Mouse (Mus musculus) stomach, postnatal 0 days (tissue): ENCODE measurements around the gene P4ha3. TPM values are rescaled to one million over a fixed set of nuclear protein-coding genes. Genes with fewer than 3 reads are reported as not detected.

Experiments used
- ATAC-seq: fragments of 200-750 bp; cut with Nextera tagmentation; 2 replicates; pipeline ENCODE4 v1.8.0; 2017; ENCODE audit not compliant: low FRiP score, low TSS enrichment
- DNase-seq: peaks from one replicate; pipeline ENCODE4 v3.0.0-alpha.2; 2016; ENCODE audit warnings: low spot score
- H3K27ac ChIP-seq: fragments of 300-500 bp; sonication (generic); replicated peaks from 2 replicates; pipeline ENCODE4 v1.5.1; 2014; ENCODE audit warnings: mild to moderate bottlenecking, control low read depth
- H3K27me3 ChIP-seq: fragments of 300-500 bp; sonication (generic); 2 replicates; pipeline ENCODE4 v1.6.1; 2014; ENCODE audit warnings: low read length; ENCODE audit not compliant: control insufficient read depth, insufficient read depth
- H3K36me3 ChIP-seq: fragments of 300-500 bp; sonication (generic); 2 replicates; pipeline ENCODE4 v1.6.1; 2014; ENCODE audit warnings: low read length, mixed read lengths; ENCODE audit not compliant: control insufficient read depth, insufficient read depth
- H3K4me1 ChIP-seq: fragments of 300-500 bp; sonication (generic); replicated peaks from 2 replicates; pipeline ENCODE4 v1.6.1; 2014; ENCODE audit warnings: antibody characterized with exemption; ENCODE audit not compliant: control insufficient read depth, insufficient read depth
- H3K4me2 ChIP-seq: fragments of 300-500 bp; sonication (generic); replicated peaks from 2 replicates; pipeline ENCODE4 v1.6.1; 2014; ENCODE audit warnings: low read depth, mild to moderate bottlenecking, control low read depth, moderate library complexity
- H3K4me3 ChIP-seq: fragments of 300-500 bp; sonication (generic); 2 replicates; pipeline ENCODE4 v1.5.1; 2014; ENCODE audit warnings: low read depth, low read length, control low read depth
- H3K9ac ChIP-seq: fragments of 300-500 bp; sonication (generic); 2 replicates; pipeline ENCODE4 v1.6.1; 2014; ENCODE audit warnings: mild to moderate bottlenecking, low read length, control low read depth, mixed read lengths
- H3K9me3 ChIP-seq: fragments of 300-500 bp; sonication (generic); 2 replicates; pipeline ENCODE4 v1.6.1; 2016; ENCODE audit warnings: low read length; ENCODE audit not compliant: control insufficient read depth
- CTCF ChIP-seq: IDR thresholded peaks from 2 replicates; pipeline ENCODE4 v1.5.1; 2016; ENCODE audit warnings: antibody characterized with exemption, low read depth, mild to moderate bottlenecking, moderate library complexity
- EP300 ChIP-seq: optimal IDR thresholded peaks from 2 replicates; pipeline ENCODE3; 2016; ENCODE audit warnings: antibody characterized with exemption
- WGBS: fragments of 180-500 bp; shearing (Covaris S2); extraction: QIAGEN DNeasy Blood & Tissue Kit; methylation state at CpG from one replicate; pipeline ENCODE4 v1.1.7; 2014; 5-methylcytosine and 5-hydroxymethylcytosine counted together
- polyA plus RNA-seq: library from polyadenylated mRNA; unstranded; fragments of >200 nt; fragmentation: Nextera tagmentation; extraction: Ambion mirVana; gene quantifications from 2 replicates; pipeline ENCODE4 v1.2.1, GENCODE M21; 2015

Gene P4ha3
- polyA plus RNA-seq, 1 experiment from 2014 or later = 1.4 TPM

DNA sequence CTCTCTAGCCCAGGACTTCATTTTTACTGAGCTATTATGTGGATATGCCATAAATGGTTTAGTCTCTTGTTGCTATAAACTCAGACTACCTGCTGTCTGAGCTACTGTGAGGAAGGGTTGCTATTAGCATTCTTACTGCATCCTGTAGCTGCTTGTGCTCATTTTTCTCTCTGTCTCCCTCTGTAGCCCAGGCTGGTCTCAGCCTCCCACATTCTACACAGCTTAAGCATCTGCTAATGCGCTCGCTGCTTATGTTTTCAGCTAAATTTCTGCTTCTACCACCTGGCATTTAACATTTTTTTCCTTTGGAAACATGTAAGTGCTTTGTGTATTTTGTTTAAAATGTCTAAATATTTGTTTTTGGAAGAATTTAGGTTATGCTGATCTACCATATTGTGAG lies 10.4 kb downstream of the P4ha3 start:
- DNase-seq (peak; percentile 9), ATAC-seq (no peak)
- H3K4me2 ChIP-seq = no peak overlapping the region
- H3K27me3 ChIP-seq = no peaks in the 10 kb centered on the region
- no peaks in the 10 kb centered on the region for H3K36me3 ChIP-seq
- no peaks in the 10 kb centered on the region for H3K4me1 ChIP-seq
- H3K9ac ChIP-seq = no peak overlapping the region
- 86% methylated on average over 2 of the region's 2 CpGs for WGBS
- no peaks in the 10 kb centered on the region for H3K9me3 ChIP-seq
- TF ChIP-seq EP300 (no peak), CTCF (no peak)
- no peak overlapping the region for H3K27ac ChIP-seq
- H3K4me3 ChIP-seq = no peak overlapping the region

DNA sequence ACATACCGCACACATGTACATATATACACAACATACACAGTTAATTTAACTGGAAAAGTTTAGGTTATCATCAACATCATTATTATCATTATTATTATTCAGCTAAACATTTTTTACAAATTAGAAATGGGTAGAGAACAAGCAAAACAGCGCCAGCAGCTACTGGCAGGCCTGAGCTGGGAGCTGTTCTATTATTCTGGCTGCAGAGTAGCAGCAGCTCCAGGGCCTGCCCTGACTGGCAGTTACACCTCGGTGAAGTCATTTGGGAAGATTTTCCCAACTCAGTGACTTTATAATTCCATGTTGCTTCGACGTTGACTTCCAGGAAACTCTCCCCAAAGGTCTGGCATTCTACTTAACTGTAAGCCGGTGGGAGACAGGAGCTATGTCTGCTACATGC lies 11.4 kb downstream of the P4ha3 start:
- H3K4me1 ChIP-seq = no peaks in the 10 kb centered on the region; the same call in 1 of the 2 replicates
- H3K27me3 ChIP-seq = no peaks in the 10 kb centered on the region
- no peak overlapping the region for H3K27ac ChIP-seq
- H3K4me3 ChIP-seq = no peak overlapping the region
- H3K9me3 ChIP-seq = no peaks in the 10 kb centered on the region
- WGBS = 60% methylated on average over 6 of the region's 6 CpGs
- TF ChIP-seq EP300 (no peak), CTCF (no peak)
- H3K9ac ChIP-seq = no peak overlapping the region
- no peaks in the 10 kb centered on the region for H3K36me3 ChIP-seq
- no peak overlapping the region for H3K4me2 ChIP-seq
- no peak for DNase-seq
- no peak for ATAC-seq

DNA sequence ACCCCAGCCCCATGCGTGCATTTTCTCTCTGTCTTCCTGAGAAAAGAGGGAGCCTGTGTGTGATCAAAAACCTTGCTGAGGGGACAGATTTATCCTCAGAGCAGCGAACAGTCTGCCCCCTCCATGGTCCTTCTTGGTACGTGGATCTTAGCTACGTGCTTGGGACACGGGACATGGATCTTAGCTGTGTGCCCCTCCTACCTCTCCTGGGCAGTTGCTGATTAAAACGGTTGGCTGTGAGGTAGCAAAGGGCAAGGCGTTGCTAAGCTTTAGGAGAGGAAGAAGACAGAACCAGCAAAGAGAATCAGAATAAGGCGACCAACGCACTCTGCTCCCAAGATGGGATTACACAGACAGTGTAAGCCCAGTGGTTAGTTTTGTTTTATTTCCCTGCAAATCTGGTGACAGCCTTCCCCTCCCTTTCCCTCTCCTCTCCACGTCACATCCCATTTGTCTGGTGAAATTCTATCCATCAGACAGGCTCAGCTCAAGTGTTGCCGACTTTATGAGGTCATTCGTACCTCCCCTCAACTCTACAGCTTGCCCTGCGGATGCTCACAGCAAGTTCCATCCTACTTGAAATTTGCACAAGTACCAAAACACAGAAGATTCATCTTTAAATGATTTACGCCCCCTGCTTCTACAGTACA lies 13.7 kb downstream of the P4ha3 start:
- Histone ChIP-seq H3K4me1 (peaks cover 3% of the 10 kb centered on the region; the same call in 1 of the 2 replicates), H3K27me3 (no peaks in the 10 kb centered on the region), H3K36me3 (no peaks in the 10 kb centered on the region), H3K9ac (no peak overlapping the region), H3K4me3 (no peak overlapping the region), H3K9me3 (no peaks in the 10 kb centered on the region), H3K27ac (no peak overlapping the region), H3K4me2 (no peak overlapping the region)
- 74% methylated on average over 14 of the region's 14 CpGs for whole genome bisulfite sequencing
- DNase-seq (no peak), ATAC-seq (no peak)
- TF ChIP-seq CTCF (no peak), EP300 (no peak)

DNA sequence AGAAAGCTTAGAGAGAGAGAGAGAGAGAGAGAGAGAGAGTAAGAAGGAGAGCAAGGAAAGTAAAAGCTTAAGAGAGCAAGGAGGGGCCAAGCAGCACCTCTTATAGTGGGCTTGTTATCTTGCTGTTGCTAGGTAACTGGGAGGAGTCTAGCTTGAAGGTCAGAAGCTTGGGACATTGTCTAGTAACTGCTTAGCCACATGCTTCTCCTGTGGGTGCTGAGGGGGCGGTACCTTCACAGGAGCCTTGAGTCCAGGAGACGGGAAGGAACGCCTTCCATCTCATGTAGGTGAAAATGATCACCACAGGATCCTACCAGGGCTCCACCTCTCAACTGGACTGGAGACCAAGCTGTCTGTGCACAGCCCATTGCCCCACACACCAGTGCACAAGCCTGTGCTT lies 16.1 kb downstream of the P4ha3 start:
- 69% methylated on average over 3 of the region's 3 CpGs for WGBS
- H3K27me3 ChIP-seq = no peaks in the 10 kb centered on the region
- ATAC-seq (peak; percentile 56), DNase-seq (no peak)
- no peak overlapping the region for H3K4me2 ChIP-seq
- H3K4me1 ChIP-seq = peaks cover 3% of the 10 kb centered on the region; the same call in 1 of the 2 replicates
- no peaks in the 10 kb centered on the region for H3K36me3 ChIP-seq
- H3K9me3 ChIP-seq = no peaks in the 10 kb centered on the region
- H3K27ac ChIP-seq = no peak overlapping the region
- TF ChIP-seq CTCF = no peak
- TF ChIP-seq EP300 = no peak
- H3K4me3 ChIP-seq = no peak overlapping the region
- no peak overlapping the region for H3K9ac ChIP-seq

DNA sequence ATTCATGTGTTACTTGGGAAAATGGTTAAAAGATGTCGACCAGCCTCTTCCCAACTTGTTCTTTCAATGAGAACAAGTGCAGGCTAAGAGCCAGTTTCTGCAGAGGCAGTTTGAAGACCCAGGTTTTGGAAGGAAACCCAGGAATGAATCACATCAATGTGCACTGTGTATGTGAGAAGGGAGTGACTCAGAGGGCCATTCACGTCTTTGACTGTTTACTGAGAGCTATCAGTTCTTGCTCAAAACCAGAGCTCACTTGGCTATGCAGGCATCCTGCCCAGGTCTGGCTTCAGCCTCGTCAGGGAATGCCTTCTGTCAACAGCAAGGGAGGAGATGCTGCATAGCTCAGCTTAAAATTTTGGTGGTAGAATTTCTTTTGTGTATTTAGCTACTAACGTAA lies 17.0 kb downstream of the P4ha3 start:
- Histone ChIP-seq H3K4me1 (peaks cover 3% of the 10 kb centered on the region; the same call in 1 of the 2 replicates), H3K4me2 (no peak overlapping the region), H3K9ac (no peak overlapping the region), H3K36me3 (no peaks in the 10 kb centered on the region), H3K27me3 (no peaks in the 10 kb centered on the region), H3K9me3 (no peaks in the 10 kb centered on the region), H3K4me3 (no peak overlapping the region), H3K27ac (0 out of 2 replicates have a peak overlapping the region, but pooled peaks have one; percentile 30)
- no peak for TF ChIP-seq CTCF
- no peak for TF ChIP-seq EP300
- 14% methylated on average over 4 of the region's 4 CpGs for WGBS
- DNase-seq = peak; percentile 64
- ATAC-seq = peak; percentile 86

DNA sequence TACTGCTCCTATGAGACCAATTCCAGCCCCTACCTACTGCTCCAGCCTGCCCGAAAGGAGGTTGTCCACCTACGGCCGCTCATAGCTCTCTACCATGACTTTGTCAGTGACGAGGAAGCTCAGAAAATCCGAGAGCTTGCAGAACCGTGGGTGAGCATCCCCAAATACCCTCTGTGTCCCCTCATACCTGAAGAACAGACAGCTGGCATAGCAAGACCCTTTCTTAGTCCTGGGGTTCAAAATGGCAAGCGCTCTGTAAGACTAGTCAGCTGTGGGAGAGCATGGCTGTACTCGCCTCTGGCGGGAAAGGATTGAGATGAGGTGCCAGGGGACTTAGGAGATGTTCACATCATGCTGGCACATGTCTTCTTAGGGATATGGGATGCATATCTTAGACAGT lies 20.6 kb downstream of the P4ha3 start:
- Histone ChIP-seq H3K9ac (no peak overlapping the region), H3K9me3 (no peaks in the 10 kb centered on the region), H3K36me3 (no peaks in the 10 kb centered on the region), H3K4me1 (peaks cover 3% of the 10 kb centered on the region; the same call in 1 of the 2 replicates), H3K4me3 (no peak overlapping the region), H3K4me2 (no peak overlapping the region), H3K27me3 (no peaks in the 10 kb centered on the region), H3K27ac (no peak overlapping the region)
- no peak for DNase-seq
- 89% methylated on average over 9 of the region's 9 CpGs for WGBS
- no peak for ATAC-seq
- TF ChIP-seq EP300 = no peak
- TF ChIP-seq CTCF = no peak
